Mouse (Mus musculus) hindbrain, embryonic 15.5 days (tissue): ENCODE measurements around the gene Nfasc. TPM values are rescaled to one million over a fixed set of nuclear protein-coding genes. Genes with fewer than 3 reads are reported as not detected.

Experiments
- ATAC-seq: fragments of 200-750 bp; cut with Nextera tagmentation; 2 replicates; pipeline ENCODE4 v1.8.0; 2017; ENCODE audit warnings: low read depth, moderate number of reproducible peaks, moderate TSS enrichment; ENCODE audit not compliant: low FRiP score
- H3K27ac ChIP-seq: fragments of 300-500 bp; sonication (generic); replicated peaks from 2 replicates; pipeline ENCODE4 v1.5.1; 2015; ENCODE audit warnings: mild to moderate bottlenecking, inconsistent platforms
- H3K27me3 ChIP-seq: fragments of 300-500 bp; sonication (generic); 2 replicates; pipeline ENCODE4 v1.6.1; 2015; ENCODE audit warnings: control low read depth, inconsistent platforms
- H3K36me3 ChIP-seq: fragments of 300-500 bp; sonication (generic); 2 replicates; pipeline ENCODE4 v1.6.1; 2015; ENCODE audit warnings: control low read depth, inconsistent platforms
- H3K4me1 ChIP-seq: fragments of 300-500 bp; sonication (generic); replicated peaks from 2 replicates; pipeline ENCODE4 v1.6.1; 2015; ENCODE audit warnings: control low read depth, inconsistent platforms
- H3K4me2 ChIP-seq: fragments of 300-500 bp; sonication (generic); 2 replicates; pipeline ENCODE4 v1.6.1; 2015; ENCODE audit warnings: moderate library complexity, mild to moderate bottlenecking, inconsistent platforms
- H3K4me3 ChIP-seq: fragments of 300-500 bp; sonication (generic); 2 replicates; pipeline ENCODE4 v1.5.1; 2015; ENCODE audit warnings: mild to moderate bottlenecking, inconsistent platforms
- H3K9ac ChIP-seq: fragments of 300-500 bp; sonication (generic); 2 replicates; pipeline ENCODE4 v1.6.1; 2015; ENCODE audit warnings: inconsistent platforms
- H3K9me3 ChIP-seq: fragments of 300-500 bp; sonication (generic); 2 replicates; pipeline ENCODE4 v1.6.1; 2016; ENCODE audit warnings: control low read depth, inconsistent platforms
- WGBS: fragments of 180-500 bp; shearing (Covaris S2); methylation state at CpG from one replicate; pipeline ENCODE4 v1.1.7; 2015; 5-methylcytosine and 5-hydroxymethylcytosine counted together
- polyA plus RNA-seq: library from polyadenylated mRNA; unstranded; fragments of >200 nt; fragmentation: Nextera tagmentation; extraction: Ambion mirVana; gene quantifications from 2 replicates; pipeline ENCODE4 v1.2.1, GENCODE M21; 2015

The Nfasc gene
- polyA plus RNA-seq, 1 experiment from 2014 or later: 48.4 TPM

- H3K27me3 ChIP-seq: no peaks in the 10 kb centered on the region
- WGBS: 93% methylated on average over 13 of the region's 13 CpGs
Observed at GRCm38 (mm10) chr1:132528071-132528470, 213.5 kb downstream of the Nfasc start.

GRCm38 (mm10) chr1:132525832-132526231, 215.8 kb downstream of the Nfasc start:
- H3K9ac ChIP-seq: peak overlapping the region; percentile 41
- no peaks in the 10 kb centered on the region for H3K27me3 ChIP-seq
- H3K27ac ChIP-seq: peak overlapping the region; percentile 84
- no peak overlapping the region for H3K4me3 ChIP-seq
- ATAC-seq: peak; percentile 84
- no peaks in the 10 kb centered on the region for H3K9me3 ChIP-seq
- H3K36me3 ChIP-seq: peaks cover 15% of the 10 kb centered on the region
- H3K4me2 ChIP-seq: peak overlapping the region; percentile 13; the same call in 1 of the 2 replicates
- H3K4me1 ChIP-seq: peaks cover 31% of the 10 kb centered on the region
- WGBS: 10% methylated on average over 10 of the region's 10 CpGs

More at GRCm38 (mm10) chr1:132528071-132528470, 213.5 kb downstream of the Nfasc start:
- H3K36me3 ChIP-seq: peaks cover 2% of the 10 kb centered on the region
- H3K9ac ChIP-seq: no peak overlapping the region
- no peaks in the 10 kb centered on the region for H3K9me3 ChIP-seq
- ATAC-seq: no peak
- H3K4me2 ChIP-seq: no peak overlapping the region
- H3K4me3 ChIP-seq: no peak overlapping the region
- peaks cover 36% of the 10 kb centered on the region for H3K4me1 ChIP-seq
- no peak overlapping the region for H3K27ac ChIP-seq

- 37% methylated on average over 4 of the region's 4 CpGs for WGBS
Observed at GRCm38 (mm10) chr1:132523920-132524319, 217.7 kb downstream of the Nfasc start.

GRCm38 (mm10) chr1:132523048-132523447, 218.5 kb downstream of the Nfasc start:
- Histone ChIP-seq H3K4me3 (no peak overlapping the region), H3K4me1 (peaks cover 23% of the 10 kb centered on the region), H3K4me2 (no peak overlapping the region), H3K27ac (no peak overlapping the region), H3K27me3 (no peaks in the 10 kb centered on the region), H3K9ac (no peak overlapping the region), H3K9me3 (no peaks in the 10 kb centered on the region), H3K36me3 (peaks cover 15% of the 10 kb centered on the region)
- ATAC-seq: no peak
- 72% methylated on average over 8 of the region's 8 CpGs for WGBS

More at GRCm38 (mm10) chr1:132523920-132524319, 217.7 kb downstream of the Nfasc start:
- Histone ChIP-seq H3K4me2 (no peak overlapping the region), H3K9ac (no peak overlapping the region), H3K9me3 (no peaks in the 10 kb centered on the region), H3K4me1 (peaks cover 23% of the 10 kb centered on the region), H3K36me3 (peaks cover 15% of the 10 kb centered on the region), H3K27me3 (no peaks in the 10 kb centered on the region), H3K27ac (no peak overlapping the region), H3K4me3 (no peak overlapping the region)
- no peak for ATAC-seq

GRCm38 (mm10) chr1:132520764-132521163, 220.8 kb downstream of the Nfasc start:
- 38% methylated on average over 2 of the region's 6 CpGs for WGBS
- H3K4me2 ChIP-seq: no peak overlapping the region
- H3K36me3 ChIP-seq: peaks cover 27% of the 10 kb centered on the region

GRCm38 (mm10) chr1:132519734-132520133, 221.9 kb downstream of the Nfasc start:
- H3K27me3 ChIP-seq: no peaks in the 10 kb centered on the region
- no peak overlapping the region for H3K9ac ChIP-seq
- peaks cover 37% of the 10 kb centered on the region for H3K36me3 ChIP-seq
- no peak for ATAC-seq
- no peak overlapping the region for H3K4me3 ChIP-seq
- 90% methylated on average over 11 of the region's 11 CpGs for WGBS
- no peak overlapping the region for H3K27ac ChIP-seq
- no peaks in the 10 kb centered on the region for H3K9me3 ChIP-seq
- peaks cover 4% of the 10 kb centered on the region; the same call in 1 of the 2 replicates for H3K4me1 ChIP-seq
- no peak overlapping the region for H3K4me2 ChIP-seq

More at GRCm38 (mm10) chr1:132520764-132521163, 220.8 kb downstream of the Nfasc start:
- H3K4me1 ChIP-seq: peaks cover 11% of the 10 kb centered on the region; the same call in 1 of the 2 replicates
- H3K27ac ChIP-seq: no peak overlapping the region
- no peak overlapping the region for H3K4me3 ChIP-seq
- no peaks in the 10 kb centered on the region for H3K27me3 ChIP-seq
- ATAC-seq: no peak
- no peak overlapping the region for H3K9ac ChIP-seq
- H3K9me3 ChIP-seq: no peaks in the 10 kb centered on the region

- no peak for ATAC-seq
- 79% methylated on average over 18 of the region's 18 CpGs for WGBS
- H3K9me3 ChIP-seq: no peaks in the 10 kb centered on the region
- H3K4me1 ChIP-seq: peaks cover 4% of the 10 kb centered on the region; the same call in 1 of the 2 replicates
- peaks cover 37% of the 10 kb centered on the region for H3K36me3 ChIP-seq
- no peak overlapping the region for H3K4me2 ChIP-seq
- H3K27ac ChIP-seq: no peak overlapping the region
- no peak overlapping the region for H3K4me3 ChIP-seq
- no peaks in the 10 kb centered on the region for H3K27me3 ChIP-seq
- H3K9ac ChIP-seq: no peak overlapping the region
Observed at GRCm38 (mm10) chr1:132518621-132519020, 223.0 kb downstream of the Nfasc start.

GRCm38 (mm10) chr1:132516776-132517175, 224.8 kb downstream of the Nfasc start:
- 92% methylated on average over 11 of the region's 11 CpGs for WGBS
- no peak overlapping the region for H3K27ac ChIP-seq
- no peak overlapping the region for H3K9ac ChIP-seq
- peaks cover 25% of the 10 kb centered on the region for H3K36me3 ChIP-seq
- no peak overlapping the region for H3K4me3 ChIP-seq
- no peaks in the 10 kb centered on the region for H3K9me3 ChIP-seq
- no peak for ATAC-seq
- H3K4me2 ChIP-seq: no peak overlapping the region
- no peaks in the 10 kb centered on the region for H3K4me1 ChIP-seq
- no peaks in the 10 kb centered on the region for H3K27me3 ChIP-seq

GRCm38 (mm10) chr1:132515339-132515738, 226.3 kb downstream of the Nfasc start:
- Histone ChIP-seq H3K9me3 (no peaks in the 10 kb centered on the region), H3K4me3 (no peak overlapping the region), H3K9ac (no peak overlapping the region), H3K4me1 (peaks cover 6% of the 10 kb centered on the region; the same call in 1 of the 2 replicates), H3K36me3 (peaks cover 22% of the 10 kb centered on the region), H3K4me2 (no peak overlapping the region), H3K27ac (no peak overlapping the region), H3K27me3 (no peaks in the 10 kb centered on the region)
- ATAC-seq: no peak
- WGBS: 92% methylated on average over 12 of the region's 12 CpGs

Other genes starting within 250 kb of the Nfasc start
- 0.85 and 1.1 TPM in 2 replicates for gene Tmem81, start 235.6 kb downstream of the Nfasc start, polyA plus RNA-seq
- 28.2 and 47.0 TPM in 2 replicates for gene Cntn2, start 198.5 kb downstream of the Nfasc start, polyA plus RNA-seq
- 49.3 and 58.4 TPM in 2 replicates for gene Lrrn2, start 138.5 kb upstream of the Nfasc start, polyA plus RNA-seq